Mouse (Mus musculus) ES-E14 (cell line): ENCODE measurements around the gene Car14.

Experiments used
- CHD2 ChIP-seq: IDR thresholded peaks from 2 replicates; pipeline ENCODE4 v1.6.1; 2014; ENCODE audit warnings: mild to moderate bottlenecking, low read depth, low read length, inconsistent platforms
- MAFK ChIP-seq: IDR thresholded peaks from 2 replicates; pipeline ENCODE4 v1.6.1; 2014; ENCODE audit warnings: mild to moderate bottlenecking, low read depth, low read length, inconsistent platforms; ENCODE audit not compliant: insufficient read depth

- no peak for TF ChIP-seq MAFK
- TF ChIP-seq CHD2: peak; percentile 96
Observed at GRCm38 (mm10) chr3:95928658-95929503, 24.4 kb upstream of the Car14 start, which contains the start of gene Anp32e.
